Mouse (Mus musculus): ENCODE data around the gene Itgae. TPM values are rescaled to one million over a fixed set of nuclear protein-coding genes. Genes with fewer than 3 reads are reported as not detected.

Itgae gene
- polyA plus RNA-seq, 1 experiment: 0.78 TPM

- Histone ChIP-seq H3K9me3 (replicated peaks; ENCODE audit: control insufficient read depth, insufficient read depth, low read length, poor library complexity, severe bottlenecking) (no peaks in the 10 kb centered on the region), H3K36me3 (ENCODE audit: control insufficient read depth, insufficient read depth, low read length, poor library complexity, severe bottlenecking) (no peaks in the 10 kb centered on the region), H3K4me3 (ENCODE audit: low read depth, low read length) (no peak overlapping the region), H3K4me1 (ENCODE audit: control insufficient read depth, insufficient read depth, low read length) (no peaks in the 10 kb centered on the region), H3K27ac (ENCODE audit: insufficient read depth, low read length) (no peak overlapping the region), H3K9ac (ENCODE audit: low read depth, poor library complexity, severe bottlenecking) (no peak overlapping the region), H3K27me3 (ENCODE audit: control insufficient read depth, insufficient read depth, low read length, poor library complexity, severe bottlenecking) (no peaks in the 10 kb centered on the region)
- TF ChIP-seq EP300 (IDR thresholded peaks at IDR 0.05; ENCODE audit: insufficient read depth, low read depth, low read length): no peak
- no peak for TF ChIP-seq CTCF (IDR thresholded peaks at IDR 0.05; ENCODE audit: low read depth, low read length)
- no peak for TF ChIP-seq POLR2A (IDR thresholded peaks at IDR 0.05; ENCODE audit: insufficient read depth, low read length)
These were observed 95.7 kb downstream of the Itgae start for GRCm38 (mm10) chr11:73185872-73186615.

GRCm38 (mm10) chr11:73187231-73187630 lies 96.8 kb downstream of the Itgae start:
- Histone ChIP-seq H3K9ac (ENCODE audit: low read depth, poor library complexity, severe bottlenecking) (no peak overlapping the region), H3K27me3 (ENCODE audit: control insufficient read depth, insufficient read depth, low read length, poor library complexity, severe bottlenecking) (no peaks in the 10 kb centered on the region), H3K27ac (ENCODE audit: insufficient read depth, low read length) (no peak overlapping the region), H3K4me3 (ENCODE audit: low read depth, low read length) (no peak overlapping the region), H3K36me3 (ENCODE audit: control insufficient read depth, insufficient read depth, low read length, poor library complexity, severe bottlenecking) (no peaks in the 10 kb centered on the region; the same call in 1 of the 2 replicates), H3K9me3 (replicated peaks; ENCODE audit: control insufficient read depth, insufficient read depth, low read length, poor library complexity, severe bottlenecking) (no peaks in the 10 kb centered on the region), H3K4me1 (ENCODE audit: control insufficient read depth, insufficient read depth, low read length) (no peaks in the 10 kb centered on the region)
- TF ChIP-seq POLR2A (IDR thresholded peaks at IDR 0.05; ENCODE audit: insufficient read depth, low read length) (no peak), CTCF (IDR thresholded peaks at IDR 0.05; ENCODE audit: low read depth, low read length) (no peak), EP300 (IDR thresholded peaks at IDR 0.05; ENCODE audit: insufficient read depth, low read depth, low read length) (no peak)

- TF ChIP-seq CTCF (IDR thresholded peaks at IDR 0.05; ENCODE audit: low read depth, low read length): no peak
- no peak for TF ChIP-seq POLR2A (IDR thresholded peaks at IDR 0.05; ENCODE audit: insufficient read depth, low read length)
- TF ChIP-seq EP300 (IDR thresholded peaks at IDR 0.05; ENCODE audit: insufficient read depth, low read depth, low read length): no peak
These were observed 102.7 kb downstream of the Itgae start for GRCm38 (mm10) chr11:73193047-73193446.

GRCm38 (mm10) chr11:73194444-73194843 lies 104.1 kb downstream of the Itgae start:
- Histone ChIP-seq H3K4me1 (ENCODE audit: control insufficient read depth, insufficient read depth, low read length) (no peaks in the 10 kb centered on the region), H3K9me3 (replicated peaks; ENCODE audit: control insufficient read depth, insufficient read depth, low read length, poor library complexity, severe bottlenecking) (no peaks in the 10 kb centered on the region), H3K9ac (ENCODE audit: low read depth, poor library complexity, severe bottlenecking) (no peak overlapping the region), H3K27me3 (ENCODE audit: control insufficient read depth, insufficient read depth, low read length, poor library complexity, severe bottlenecking) (no peaks in the 10 kb centered on the region), H3K36me3 (ENCODE audit: control insufficient read depth, insufficient read depth, low read length, poor library complexity, severe bottlenecking) (no peaks in the 10 kb centered on the region; the same call in 1 of the 2 replicates), H3K4me3 (ENCODE audit: low read depth, low read length) (no peak overlapping the region), H3K27ac (ENCODE audit: insufficient read depth, low read length) (no peak overlapping the region)
- TF ChIP-seq CTCF (IDR thresholded peaks at IDR 0.05; ENCODE audit: low read depth, low read length) (no peak), POLR2A (IDR thresholded peaks at IDR 0.05; ENCODE audit: insufficient read depth, low read length) (no peak), EP300 (IDR thresholded peaks at IDR 0.05; ENCODE audit: insufficient read depth, low read depth, low read length) (no peak)

More at GRCm38 (mm10) chr11:73193047-73193446, 102.7 kb downstream of the Itgae start:
- Histone ChIP-seq H3K4me3 (ENCODE audit: low read depth, low read length) (no peak overlapping the region), H3K9me3 (replicated peaks; ENCODE audit: control insufficient read depth, insufficient read depth, low read length, poor library complexity, severe bottlenecking) (no peaks in the 10 kb centered on the region), H3K4me1 (ENCODE audit: control insufficient read depth, insufficient read depth, low read length) (no peaks in the 10 kb centered on the region), H3K27me3 (ENCODE audit: control insufficient read depth, insufficient read depth, low read length, poor library complexity, severe bottlenecking) (no peaks in the 10 kb centered on the region), H3K27ac (ENCODE audit: insufficient read depth, low read length) (no peak overlapping the region), H3K36me3 (ENCODE audit: control insufficient read depth, insufficient read depth, low read length, poor library complexity, severe bottlenecking) (no peaks in the 10 kb centered on the region; the same call in 1 of the 2 replicates), H3K9ac (ENCODE audit: low read depth, poor library complexity, severe bottlenecking) (no peak overlapping the region)

Other genes with a start within 250 kb of the Itgae start
- 3.6 and 3.7 TPM in 2 replicates for gene Atp2a3, start 129.4 kb upstream of the Itgae start, polyA plus RNA-seq (2011; ENCODE audit: insufficient read depth, insufficient read length, low read depth, missing spikeins)
- gene P2rx1, start 91.5 kb upstream of the Itgae start, polyA plus RNA-seq (2011; ENCODE audit: insufficient read depth, insufficient read length, low read depth, missing spikeins): not detected in 2 replicates
- gene Camkk1, start 71.6 kb upstream of the Itgae start, polyA plus RNA-seq (2011; ENCODE audit: insufficient read depth, insufficient read length, low read depth, missing spikeins): 3.0 and 3.1 TPM in 2 replicates
- 17.9 TPM in 2 replicates for gene Ncbp3, start 42.8 kb upstream of the Itgae start, polyA plus RNA-seq (2011; ENCODE audit: insufficient read depth, insufficient read length, low read depth, missing spikeins)
- 13.0 and 14.0 TPM in 2 replicates for gene Haspin, start 47.7 kb downstream of the Itgae start, polyA plus RNA-seq (2011; ENCODE audit: insufficient read depth, insufficient read length, low read depth, missing spikeins)
- gene P2rx5, start 69.8 kb downstream of the Itgae start, polyA plus RNA-seq (2011; ENCODE audit: insufficient read depth, insufficient read length, low read depth, missing spikeins): 0.42 and 0.55 TPM in 2 replicates
- gene Emc6, start 86.5 kb downstream of the Itgae start, polyA plus RNA-seq (2011; ENCODE audit: insufficient read depth, insufficient read length, low read depth, missing spikeins): 51.9 TPM in 2 replicates
- gene Tax1bp3, start 86.5 kb downstream of the Itgae start, polyA plus RNA-seq (2011; ENCODE audit: insufficient read depth, insufficient read length, low read depth, missing spikeins): 36.2 and 37.1 TPM in 2 replicates
- gene Ctns, start 108.5 kb downstream of the Itgae start, polyA plus RNA-seq (2011; ENCODE audit: insufficient read depth, insufficient read length, low read depth, missing spikeins): 15.3 and 15.4 TPM in 2 replicates
- 0.93 and 0.94 TPM in 2 replicates for gene Shpk, start 108.9 kb downstream of the Itgae start, polyA plus RNA-seq (2011; ENCODE audit: insufficient read depth, insufficient read length, low read depth, missing spikeins)
- gene Trpv1, start 143.7 kb downstream of the Itgae start, polyA plus RNA-seq (2011; ENCODE audit: insufficient read depth, insufficient read length, low read depth, missing spikeins): not detected in 2 replicates
- 0.11 TPM in 1 of 2 replicates, not detected in the other for gene Trpv3, start 176.8 kb downstream of the Itgae start, polyA plus RNA-seq (2011; ENCODE audit: insufficient read depth, insufficient read length, low read depth, missing spikeins)
- gene Aspa, start 239.0 kb downstream of the Itgae start, polyA plus RNA-seq (2011; ENCODE audit: insufficient read depth, insufficient read length, low read depth, missing spikeins): 2.1 and 3.7 TPM in 2 replicates
- not detected in 2 replicates for gene Gm49340, start 239.2 kb downstream of the Itgae start, polyA plus RNA-seq (2011; ENCODE audit: insufficient read depth, insufficient read length, low read depth, missing spikeins)
- 2.2 and 3.0 TPM in 2 replicates for gene Spata22, start 239.2 kb downstream of the Itgae start, polyA plus RNA-seq (2011; ENCODE audit: insufficient read depth, insufficient read length, low read depth, missing spikeins)

Measured in ES-Bruce4 (cell line).